Mouse (Mus musculus) heart, postnatal 4 days (tissue): Measurements from ENCODE around the gene Pdyn. TPM values are rescaled to one million over a fixed set of nuclear protein-coding genes. Genes with fewer than 3 reads are reported as not detected.

Experiments
- DNase-seq: peaks from one replicate; pipeline ENCODE4 v3.0.0; 2021
- total RNA-seq, 2 experiments: library from RNA; stranded (reverse); gene quantifications; 2 replicates each; pipeline ENCODE4 v1.2.3; 2021

The Pdyn gene
- total RNA-seq, 2 experiments from 2014 or later, result not detected

DNA sequence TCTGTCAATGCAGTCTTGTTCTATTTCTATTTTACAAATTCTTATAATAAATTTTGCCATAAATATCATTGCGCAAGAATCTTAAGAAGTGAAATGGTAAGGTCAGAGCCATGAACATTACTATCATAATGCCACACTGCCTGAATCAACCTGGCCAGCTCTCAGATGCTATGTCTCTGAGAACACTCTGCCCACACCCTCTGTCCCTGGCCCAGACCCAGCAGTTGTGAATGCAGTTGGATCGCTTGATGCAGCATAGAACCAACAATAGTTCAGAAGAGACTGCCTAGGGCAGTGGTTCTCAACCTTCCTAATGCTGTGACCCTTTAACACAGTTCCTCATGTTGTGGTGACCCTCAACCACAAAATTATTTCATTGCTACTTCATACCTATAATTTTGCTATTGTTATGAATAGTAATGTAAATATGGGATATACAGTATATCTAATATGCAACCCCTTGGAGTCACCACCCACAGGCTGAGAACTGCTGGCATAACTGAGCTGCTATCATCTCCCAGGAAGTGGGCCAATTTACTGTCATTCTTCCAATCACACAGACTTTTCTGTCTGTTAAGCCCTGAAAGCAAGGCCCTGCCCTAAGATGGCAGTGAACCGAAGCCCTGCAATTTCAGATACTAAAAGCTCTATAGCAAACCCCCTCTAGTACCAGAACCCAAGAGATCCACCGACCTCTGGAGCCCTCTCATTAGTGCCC is 45.3 kb downstream of the Pdyn start:
- DNase-seq, result no peak

- no peak for DNase-seq
Measured at GRCm38 (mm10) chr2:129653632-129654031, 46.0 kb downstream of the Pdyn start.

- peak; percentile 37 for DNase-seq
Measured at GRCm38 (mm10) chr2:129652616-129653015, 47.0 kb downstream of the Pdyn start.

Other genes with a start within 250 kb of the Pdyn start
- not detected for gene F830045P16Rik, start 163.2 kb downstream of the Pdyn start, total RNA-seq
- gene Sirpa, start 107.0 kb downstream of the Pdyn start, total RNA-seq, result 10 to 100 TPM; 22.4 to 23.0 TPM
- 10 to 100 TPM; 20.2 to 21.3 TPM for gene Stk35, start 100.7 kb upstream of the Pdyn start, total RNA-seq